Mouse (Mus musculus): ENCODE data around the gene Mcpt8. TPM values are rescaled to one million over a fixed set of nuclear protein-coding genes. Genes with fewer than 3 reads are reported as not detected.
"Not testable (repeated sequence)": the region's sequence is repeated elsewhere in the genome, so short reads cannot be mapped to it uniquely, and the experiment has no call there.

The Mcpt8 gene
- polyA plus RNA-seq (2012; rRNA removed), result not detected in 2 replicates

DNA sequence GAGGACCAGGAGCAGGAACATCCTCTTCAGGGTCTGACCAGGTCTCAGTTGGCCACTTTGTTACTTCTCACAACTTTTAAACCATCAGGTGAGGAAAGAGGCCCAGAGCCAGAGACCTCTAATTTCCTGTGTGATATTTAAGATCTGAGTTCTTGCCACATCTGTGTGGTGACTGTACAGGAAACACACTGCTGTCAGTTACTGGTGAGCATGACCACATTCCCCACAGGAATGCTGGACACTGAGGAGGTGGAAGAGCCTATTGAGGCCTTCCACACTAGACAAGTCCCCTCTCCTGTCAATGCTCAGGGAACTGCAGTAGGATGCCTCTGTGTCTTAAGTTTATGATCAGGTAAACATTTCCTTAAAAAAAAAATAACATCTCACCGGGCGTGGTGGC is at the start of gene Mcpt8:
TSS of gene Mcpt8 (minus strand) at position 107 of the 400 bp plus-strand sequence.
- WGBS, result 87% methylated on average over 2 of the region's 2 CpGs
- Histone ChIP-seq H3K36me3 (ENCODE audit: control insufficient read depth, insufficient read depth, low read length) (no peaks in the 10 kb centered on the region), H3K27me3 (ENCODE audit: control insufficient read depth, insufficient read depth, low read length) (no peaks in the 10 kb centered on the region), H3K4me1 (ENCODE audit: control insufficient read depth, insufficient read depth, insufficient read length, low read length) (no peaks in the 10 kb centered on the region), H3K4me3 (ENCODE audit: low read depth, low read length) (no peak within 1 kb of the TSS), H3K27ac (ENCODE audit: insufficient read depth, low read depth, low read length) (no peak within 1 kb of the TSS)
- TF ChIP-seq CTCF (IDR thresholded peaks at IDR 0.05; ENCODE audit: extremely low read depth, insufficient read length, insufficient replicate concordance, low read depth, low read length) (no peak), POLR2A (IDR thresholded peaks at IDR 0.05; ENCODE audit: low read depth, low read length) (no peak)

GRCm38 (mm10) chr14:56133675-56134074 is 48.6 kb upstream of the Mcpt8 start:
- not testable (repeated sequence) for H3K27ac ChIP-seq (ENCODE audit: insufficient read depth, low read depth, low read length); H3K36me3 ChIP-seq (ENCODE audit: control insufficient read depth, insufficient read depth, low read length); H3K4me3 ChIP-seq (ENCODE audit: low read depth, low read length); H3K4me1 ChIP-seq (ENCODE audit: control insufficient read depth, insufficient read depth, insufficient read length, low read length); H3K27me3 ChIP-seq (ENCODE audit: control insufficient read depth, insufficient read depth, low read length)
- WGBS, result 74% methylated on average over 1 of the region's 1 CpGs

DNA sequence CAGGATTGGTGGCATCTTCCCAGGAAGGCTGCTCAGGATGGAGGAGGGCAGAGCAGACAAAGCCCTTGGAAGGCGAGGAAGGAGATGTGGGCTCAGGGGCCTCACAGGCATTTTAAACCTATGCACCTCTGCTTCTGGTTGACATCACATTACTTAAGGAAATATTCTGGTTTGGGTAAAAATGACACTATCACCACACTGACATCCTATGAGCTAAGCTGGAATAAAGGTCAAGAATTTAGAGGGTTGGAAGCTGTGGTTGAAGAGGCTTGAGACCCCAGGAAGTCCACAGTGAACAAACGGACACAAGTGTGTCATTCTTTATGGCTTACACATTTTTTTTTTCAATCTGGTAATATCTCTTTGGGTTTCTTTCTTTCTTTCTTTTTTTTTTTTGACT is 47.4 kb upstream of the Mcpt8 start, which contains the start of gene Gzmd:
TSS of gene Gzmd (minus strand) at position 101 of the 400 bp plus-strand sequence.
- H3K27ac ChIP-seq (ENCODE audit: insufficient read depth, low read depth, low read length); H3K36me3 ChIP-seq (ENCODE audit: control insufficient read depth, insufficient read depth, low read length): not testable (repeated sequence)
- WGBS, result 72% methylated on average over 2 of the region's 2 CpGs

DNA sequence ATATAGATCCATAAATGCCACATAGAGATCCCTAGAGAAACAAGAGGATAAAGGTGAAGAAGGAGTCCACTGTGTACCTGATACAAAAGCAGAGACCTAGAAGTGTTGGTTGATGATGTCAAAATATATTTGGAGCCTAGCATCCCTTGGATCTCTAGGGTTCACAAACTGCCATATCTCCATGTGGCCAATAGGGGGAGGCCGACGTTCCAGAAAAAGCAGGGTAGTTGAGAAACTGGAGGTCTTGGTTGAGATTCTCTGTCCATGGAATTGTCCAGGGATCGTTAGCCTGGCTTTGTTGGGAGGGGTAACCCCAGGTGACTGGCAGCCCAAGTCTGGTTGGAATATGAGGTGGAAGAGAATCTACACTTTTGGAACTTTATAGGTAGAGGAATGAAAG is 43.3 kb upstream of the Mcpt8 start:
- TF ChIP-seq CTCF (IDR thresholded peaks at IDR 0.05; ENCODE audit: extremely low read depth, insufficient read length, insufficient replicate concordance, low read depth, low read length), result peak; percentile 13; the same call in 1 of the 2 replicates
- no peak for TF ChIP-seq POLR2A (IDR thresholded peaks at IDR 0.05; ENCODE audit: low read depth, low read length)
- no peak overlapping the region for H3K27ac ChIP-seq (ENCODE audit: insufficient read depth, low read depth, low read length)
- no peaks in the 10 kb centered on the region for H3K36me3 ChIP-seq (ENCODE audit: control insufficient read depth, insufficient read depth, low read length)
- H3K27me3 ChIP-seq (ENCODE audit: control insufficient read depth, insufficient read depth, low read length), result no peaks in the 10 kb centered on the region
- no peaks in the 10 kb centered on the region for H3K4me1 ChIP-seq (ENCODE audit: control insufficient read depth, insufficient read depth, insufficient read length, low read length)
- WGBS, result 44% methylated on average over 3 of the region's 3 CpGs
- no peak overlapping the region for H3K4me3 ChIP-seq (ENCODE audit: low read depth, low read length)

More for the DNA sequence above, 47.4 kb upstream of the Mcpt8 start, which contains the start of gene Gzmd:
- not testable (repeated sequence) for H3K4me3 ChIP-seq (ENCODE audit: low read depth, low read length); H3K27me3 ChIP-seq (ENCODE audit: control insufficient read depth, insufficient read depth, low read length); H3K4me1 ChIP-seq (ENCODE audit: control insufficient read depth, insufficient read depth, insufficient read length, low read length)

GRCm38 (mm10) chr14:56123516-56123915 is 38.4 kb upstream of the Mcpt8 start:
- TF ChIP-seq POLR2A (IDR thresholded peaks at IDR 0.05; ENCODE audit: low read depth, low read length), result no peak
- no peak for TF ChIP-seq CTCF (IDR thresholded peaks at IDR 0.05; ENCODE audit: extremely low read depth, insufficient read length, insufficient replicate concordance, low read depth, low read length)
- no peak overlapping the region for H3K27ac ChIP-seq (ENCODE audit: insufficient read depth, low read depth, low read length)
- 84% methylated on average over 3 of the region's 3 CpGs for WGBS
- H3K36me3 ChIP-seq (ENCODE audit: control insufficient read depth, insufficient read depth, low read length), result no peaks in the 10 kb centered on the region
- H3K4me3 ChIP-seq (ENCODE audit: low read depth, low read length), result no peak overlapping the region
- H3K27me3 ChIP-seq (ENCODE audit: control insufficient read depth, insufficient read depth, low read length), result no peaks in the 10 kb centered on the region
- no peaks in the 10 kb centered on the region for H3K4me1 ChIP-seq (ENCODE audit: control insufficient read depth, insufficient read depth, insufficient read length, low read length)

DNA sequence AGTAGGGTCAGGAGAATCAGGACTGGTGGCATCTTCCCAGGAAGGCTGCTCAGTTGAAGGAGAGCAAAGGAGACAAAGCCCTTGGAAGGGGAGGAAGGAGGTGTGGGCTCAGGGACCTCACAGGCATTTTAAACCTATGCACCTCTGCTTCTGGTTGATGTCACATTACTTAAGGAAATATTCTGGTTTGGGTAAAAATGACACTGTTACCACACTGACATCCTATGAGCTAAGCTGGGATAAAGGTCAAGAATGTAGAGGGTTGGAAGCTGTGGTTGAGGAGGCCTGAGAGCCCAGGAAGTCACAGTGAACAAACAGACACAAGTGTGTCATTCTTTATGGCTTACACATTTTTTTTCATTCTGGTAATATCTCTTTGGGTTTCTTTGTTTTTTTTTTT is 35.5 kb upstream of the Mcpt8 start, which contains the start of gene Gzme:
TSS of gene Gzme (minus strand) at position 101 of the 400 bp plus-strand sequence.
- no peak for TF ChIP-seq CTCF (IDR thresholded peaks at IDR 0.05; ENCODE audit: extremely low read depth, insufficient read length, insufficient replicate concordance, low read depth, low read length)
- TF ChIP-seq POLR2A (IDR thresholded peaks at IDR 0.05; ENCODE audit: low read depth, low read length), result no peak
- Histone ChIP-seq H3K4me3 (ENCODE audit: low read depth, low read length) (no peak within 1 kb of the TSS), H3K4me1 (ENCODE audit: control insufficient read depth, insufficient read depth, insufficient read length, low read length) (no peaks in the 10 kb centered on the region), H3K27ac (ENCODE audit: insufficient read depth, low read depth, low read length) (no peak within 1 kb of the TSS), H3K36me3 (ENCODE audit: control insufficient read depth, insufficient read depth, low read length) (no peaks in the 10 kb centered on the region), H3K27me3 (ENCODE audit: control insufficient read depth, insufficient read depth, low read length) (no peaks in the 10 kb centered on the region)

DNA sequence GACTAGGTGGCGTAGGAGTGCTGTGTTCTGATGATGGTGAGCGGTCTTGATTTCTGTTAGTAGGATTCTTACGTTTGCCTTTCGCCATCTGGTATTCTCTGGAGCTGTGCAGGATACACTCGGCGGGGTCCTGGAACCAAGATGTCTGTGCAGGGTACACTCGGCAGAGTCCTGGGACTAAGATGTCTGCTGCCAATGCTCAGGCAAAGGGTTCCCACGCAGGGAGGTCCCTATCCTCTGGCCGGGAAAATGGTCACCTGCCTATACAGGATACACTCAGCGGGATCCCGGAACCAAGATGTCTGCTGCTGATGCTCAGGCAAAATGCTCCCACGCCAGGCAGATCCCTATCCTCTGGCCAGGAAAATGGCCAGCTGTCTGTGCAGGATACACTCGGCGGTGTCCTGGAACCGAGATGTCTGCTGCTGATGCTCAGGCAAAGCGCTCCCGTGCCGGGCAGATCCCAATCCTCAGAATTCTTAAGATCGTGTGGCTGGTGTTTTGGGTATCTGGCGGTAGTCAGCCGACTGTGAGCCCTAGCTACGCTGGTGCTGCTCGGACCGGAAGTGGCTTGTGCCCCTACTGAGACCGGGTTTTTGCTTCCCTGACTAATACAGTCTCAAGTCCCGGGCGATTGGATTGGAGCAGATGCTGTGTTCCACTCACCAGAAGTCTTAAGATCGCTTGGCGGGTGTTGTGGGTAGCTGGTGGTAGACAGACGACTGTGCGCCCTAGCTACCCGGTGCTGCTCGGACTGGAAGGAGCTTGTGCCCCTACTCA is 30.6 kb upstream of the Mcpt8 start:
- 88% methylated on average over 33 of the region's 33 CpGs for WGBS
- H3K27me3 ChIP-seq (ENCODE audit: control insufficient read depth, insufficient read depth, low read length); H3K4me3 ChIP-seq (ENCODE audit: low read depth, low read length); H3K4me1 ChIP-seq (ENCODE audit: control insufficient read depth, insufficient read depth, insufficient read length, low read length); H3K27ac ChIP-seq (ENCODE audit: insufficient read depth, low read depth, low read length); H3K36me3 ChIP-seq (ENCODE audit: control insufficient read depth, insufficient read depth, low read length): not testable (repeated sequence)
